10 mouse cellular contexts compared by ENCODE assay signal in the genomic region with DNA sequence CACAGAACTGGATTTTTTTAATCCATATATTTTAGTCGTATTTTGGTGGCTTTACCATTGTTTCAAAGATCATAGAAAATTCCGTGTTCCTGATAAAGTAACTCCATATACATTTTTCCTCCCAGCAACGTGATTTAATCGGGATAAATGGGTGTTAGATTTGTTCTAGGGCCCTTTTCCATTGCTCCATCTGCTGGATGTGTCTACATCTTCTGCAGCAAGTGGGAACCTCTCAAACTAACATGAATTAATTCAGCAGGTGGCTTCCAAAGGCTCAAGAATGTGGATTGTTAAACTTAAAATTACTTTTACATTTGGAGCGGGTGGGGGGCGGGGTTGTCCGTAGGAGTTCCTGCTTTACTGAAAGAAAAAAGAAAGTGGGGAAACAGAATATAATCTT.
DNase-seq lines count a peak whose midpoint lies in the region; ATAC-seq lines count a peak whose summit lies in the region.
"Had no signal": no experiment of that assay in that cellular context is flagged by ENCODE, and none has a peak within 500 bp of the region (broad histone marks: within the 10 kb centered on the region; RNA-seq: fewer than 3 reads in every experiment).

No protein-coding gene starts in this region.

- H3K9me3 ChIP-seq in lung, embryonic 15.5 days: no peaks in the 10 kb centered on the region
- no peaks in the 10 kb centered on the region for H3K9me3 ChIP-seq in limb, embryonic 13.5 days
- H3K9me3 ChIP-seq in stomach, embryonic 15.5 days: no peaks in the 10 kb centered on the region

- peak; percentile 19 for DNase-seq in embryo, embryonic 10.5 days (ENCODE audit: low spot score)
- DNase-seq in embryo, embryonic 10 days (ENCODE audit: low spot score): no peak
- DNase-seq in lung, adult 18-20 months: no peak
- DNase-seq: thymus, postnatal 4 days had no signal

- no peak for ATAC-seq in lung, embryonic 15.5 days (ENCODE audit: borderline replicate concordance, extremely low read depth, low FRiP score, low TSS enrichment)
- ATAC-seq in limb, embryonic 13.5 days (ENCODE audit: low FRiP score, low read depth): no peak
- ATAC-seq in stomach, embryonic 15.5 days (ENCODE audit: insufficient read depth, low FRiP score, low read depth): no peak
- ATAC-seq in frontal cortex, adult (ENCODE audit: low TSS enrichment): no peak
- no peak for ATAC-seq in erythroblast, adult 5-6 weeks (replicated peaks; ENCODE audit: low FRiP score, poor library complexity, severe bottlenecking)

- H3K9ac ChIP-seq in lung, embryonic 15.5 days: no peak overlapping the region
- no peak overlapping the region for H3K9ac ChIP-seq in limb, embryonic 13.5 days
- no peak overlapping the region for H3K9ac ChIP-seq in stomach, embryonic 15.5 days
- H3K9ac ChIP-seq: liver, embryonic 14.5 days had no signal

- no peaks in the 10 kb centered on the region for H3K36me3 ChIP-seq in lung, embryonic 15.5 days
- H3K36me3 ChIP-seq in limb, embryonic 13.5 days: no peaks in the 10 kb centered on the region
- no peaks in the 10 kb centered on the region for H3K36me3 ChIP-seq in stomach, embryonic 15.5 days

- H3K4me3 ChIP-seq in lung, embryonic 15.5 days: peak overlapping the region; percentile 46
- H3K4me3 ChIP-seq in limb, embryonic 13.5 days: peak overlapping the region; percentile 64
- H3K4me3 ChIP-seq in stomach, embryonic 15.5 days (replicated peaks): peak overlapping the region; percentile 53

- H3K27ac ChIP-seq in lung, embryonic 15.5 days: no peak overlapping the region
- H3K27ac ChIP-seq in limb, embryonic 13.5 days: no peak overlapping the region
- H3K27ac ChIP-seq in stomach, embryonic 15.5 days: no peak overlapping the region
- H3K27ac ChIP-seq: liver, embryonic 14.5 days had no signal

- 11% methylated on average over 7 of the region's 7 CpGs for WGBS in lung, embryonic 15.5 days
- WGBS in limb, embryonic 13.5 days: 19% methylated on average over 7 of the region's 7 CpGs
- WGBS in stomach, embryonic 15.5 days: 16% methylated on average over 7 of the region's 7 CpGs

- no peaks in the 10 kb centered on the region for H3K4me1 ChIP-seq in lung, embryonic 15.5 days
- peaks cover 11% of the 10 kb centered on the region for H3K4me1 ChIP-seq in limb, embryonic 13.5 days
- 0 out of 2 replicates have a peak, but pooled peaks cover 4% of the 10 kb centered on the region for H3K4me1 ChIP-seq in stomach, embryonic 15.5 days

- peaks cover 29% of the 10 kb centered on the region for H3K27me3 ChIP-seq in lung, embryonic 15.5 days
- peaks cover 30% of the 10 kb centered on the region for H3K27me3 ChIP-seq in limb, embryonic 13.5 days
- peaks cover 15% of the 10 kb centered on the region for H3K27me3 ChIP-seq in stomach, embryonic 15.5 days (replicated peaks)

- peak overlapping the region; percentile 94 for H3K4me2 ChIP-seq in lung, embryonic 15.5 days
- peak overlapping the region; percentile 99 for H3K4me2 ChIP-seq in limb, embryonic 13.5 days (replicated peaks)
- peak overlapping the region; percentile 100 for H3K4me2 ChIP-seq in stomach, embryonic 15.5 days
